Mouse (Mus musculus) C2C12 (cell line): ENCODE measurements around the gene Atp5l.

Source experiments
- CEBPB ChIP-seq: IDR thresholded peaks from one replicate; pipeline ENCODE4 v1.6.1; 2011; ENCODE audit warnings: low read depth, mild to moderate bottlenecking, control low read depth, moderate library complexity
- CTCF ChIP-seq: IDR thresholded peaks from one replicate; pipeline ENCODE4 v1.5.1; 2011; ENCODE audit not compliant: control insufficient read depth, insufficient read depth, insufficient read length
- FOSL1 ChIP-seq: IDR thresholded peaks from one replicate; pipeline ENCODE4 v1.8.0; 2011; ENCODE audit warnings: mild to moderate bottlenecking, low read length; ENCODE audit not compliant: poor library complexity, insufficient read depth, severe bottlenecking
- MAX ChIP-seq: IDR thresholded peaks from one replicate; pipeline ENCODE4 v1.6.1; 2011; ENCODE audit warnings: mild to moderate bottlenecking, control low read depth
- USF1 ChIP-seq: IDR thresholded peaks from one replicate; pipeline ENCODE4 v1.6.1; 2011; ENCODE audit warnings: low read depth, mild to moderate bottlenecking, control low read depth, moderate library complexity

DNA sequence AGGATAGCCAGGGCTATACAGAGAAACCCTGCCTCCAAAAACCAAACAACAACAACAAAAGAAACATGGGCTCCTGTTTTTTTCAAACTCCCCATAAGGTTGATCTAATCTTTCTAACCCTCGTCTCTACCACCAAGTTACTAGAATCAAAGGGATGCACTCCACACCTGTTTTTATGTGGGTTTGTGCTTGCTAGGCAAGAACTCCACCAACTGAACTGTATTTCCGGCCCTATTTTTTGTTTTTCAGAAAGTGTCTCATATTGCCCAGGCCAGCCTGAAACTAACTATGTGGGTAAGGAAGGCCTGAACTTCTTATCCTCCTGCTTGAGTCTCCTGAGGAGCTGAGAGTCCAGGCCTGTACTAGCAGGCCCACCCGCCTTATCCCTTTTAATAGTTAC, 33.9 kb upstream of the Atp5l start:
- TF ChIP-seq CTCF: no peak
- no peak for TF ChIP-seq USF1
- no peak for TF ChIP-seq FOSL1
- no peak for TF ChIP-seq MAX
- TF ChIP-seq CEBPB: no peak
